Mouse (Mus musculus): ENCODE measurements around the gene Rsl24d1. TPM values are rescaled to one million over a fixed set of nuclear protein-coding genes. Genes with fewer than 3 reads are reported as not detected.
"Not testable (repeated sequence)": the region's sequence is repeated elsewhere in the genome, so short reads cannot be mapped to it uniquely, and the experiment has no call there.

Gene Rsl24d1
- polyA plus RNA-seq, 1 experiment from 2014 or later = 110 TPM

DNA sequence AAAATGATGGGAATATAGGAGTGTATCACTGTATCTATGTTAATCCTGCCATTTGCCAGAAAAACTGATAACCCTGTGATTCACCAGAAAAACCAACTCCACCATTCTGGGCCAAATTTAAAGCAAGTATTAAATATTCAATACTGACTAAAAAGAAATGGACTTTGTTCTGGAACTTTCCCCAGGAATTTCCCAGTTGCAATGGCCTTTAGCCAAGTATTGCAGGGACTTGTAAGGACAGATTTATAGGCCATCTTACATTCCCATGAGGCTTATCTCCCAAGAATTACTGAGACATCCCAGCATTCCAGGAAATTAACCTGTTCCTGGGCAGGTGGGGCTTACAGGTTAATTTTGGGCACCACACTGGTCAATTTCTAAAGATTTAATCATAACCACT, 7.5 kb upstream of the Rsl24d1 start:
- ATAC-seq (replicated peaks; ENCODE audit: insufficient number of reproducible peaks, low FRiP score, low TSS enrichment) = no peak
- H3K9ac ChIP-seq (ENCODE audit: low read depth, low read length) = no peak overlapping the region
- no peak overlapping the region for H3K4me2 ChIP-seq
- peaks cover 38% of the 10 kb centered on the region for H3K27me3 ChIP-seq (ENCODE audit: control insufficient read depth, insufficient read depth, low read length)
- H3K36me3 ChIP-seq (ENCODE audit: control insufficient read depth, insufficient read depth, low read length) = no peaks in the 10 kb centered on the region
- no peak overlapping the region for H3K4me3 ChIP-seq (ENCODE audit: low read depth, low read length)
- 0 out of 2 replicates have a peak, but pooled peaks cover 4% of the 10 kb centered on the region for H3K4me1 ChIP-seq (ENCODE audit: control insufficient read depth, insufficient read depth, low read length)
- H3K9me3 ChIP-seq (replicated peaks; ENCODE audit: control insufficient read depth, low read length) = no peaks in the 10 kb centered on the region
- H3K27ac ChIP-seq (ENCODE audit: low read depth, low read length) = no peak overlapping the region

DNA sequence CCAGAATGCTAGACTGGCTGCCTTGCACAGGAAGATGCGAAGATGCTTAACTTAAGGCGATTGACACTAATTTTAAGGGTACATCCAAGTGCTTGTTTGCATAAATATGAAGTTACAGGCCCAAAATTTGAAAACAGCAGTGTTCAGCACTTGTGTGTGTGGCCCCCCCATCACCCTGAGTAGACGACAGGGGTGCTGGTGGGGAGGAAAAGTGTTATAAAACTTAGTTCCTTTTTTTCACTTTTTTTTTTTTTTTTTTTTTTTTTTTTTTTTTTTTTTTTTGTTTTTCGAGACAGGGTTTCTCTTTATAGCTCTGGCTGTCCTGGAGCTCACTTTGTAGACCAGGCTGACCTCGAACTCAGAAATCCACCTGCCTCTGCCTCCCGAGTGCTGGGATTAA, 3.5 kb downstream of the Rsl24d1 start:
- peaks cover 15% of the 10 kb centered on the region for H3K36me3 ChIP-seq (ENCODE audit: control insufficient read depth, insufficient read depth, low read length)
- ATAC-seq (replicated peaks; ENCODE audit: insufficient number of reproducible peaks, low FRiP score, low TSS enrichment); H3K4me2 ChIP-seq; H3K9ac ChIP-seq (ENCODE audit: low read depth, low read length); H3K27ac ChIP-seq (ENCODE audit: low read depth, low read length); H3K9me3 ChIP-seq (replicated peaks; ENCODE audit: control insufficient read depth, low read length); H3K27me3 ChIP-seq (ENCODE audit: control insufficient read depth, insufficient read depth, low read length); H3K4me1 ChIP-seq (ENCODE audit: control insufficient read depth, insufficient read depth, low read length); H3K4me3 ChIP-seq (ENCODE audit: low read depth, low read length): not testable (repeated sequence)
- 80% methylated on average over 6 of the region's 6 CpGs for WGBS (ENCODE audit: insufficient replicate concordance)

DNA sequence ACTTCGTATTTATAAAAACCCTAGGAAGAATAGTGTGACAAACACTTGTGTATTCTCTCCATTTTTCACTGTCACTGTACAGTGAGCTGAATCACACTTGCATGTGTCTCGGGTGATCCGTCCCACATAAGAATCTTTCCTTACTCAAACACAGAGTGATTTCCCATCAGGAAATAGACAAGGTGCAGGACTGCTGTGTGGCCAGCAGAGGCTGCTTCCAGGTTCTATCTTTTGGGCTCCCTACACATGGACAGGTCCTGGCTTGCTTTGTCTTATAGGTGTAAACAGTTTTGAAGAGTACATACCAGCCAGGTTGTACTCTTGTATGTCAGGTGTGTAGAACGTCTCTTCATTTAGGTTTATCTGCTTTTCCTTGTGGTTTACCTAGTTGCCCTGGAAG, 4.8 kb downstream of the Rsl24d1 start:
- Histone ChIP-seq H3K4me2 (no peak overlapping the region), H3K4me3 (ENCODE audit: low read depth, low read length) (no peak overlapping the region), H3K36me3 (ENCODE audit: control insufficient read depth, insufficient read depth, low read length) (peaks cover 18% of the 10 kb centered on the region), H3K27ac (ENCODE audit: low read depth, low read length) (no peak overlapping the region), H3K27me3 (ENCODE audit: control insufficient read depth, insufficient read depth, low read length) (no peaks in the 10 kb centered on the region), H3K4me1 (ENCODE audit: control insufficient read depth, insufficient read depth, low read length) (no peaks in the 10 kb centered on the region), H3K9me3 (replicated peaks; ENCODE audit: control insufficient read depth, low read length) (no peaks in the 10 kb centered on the region), H3K9ac (ENCODE audit: low read depth, low read length) (no peak overlapping the region)
- 84% methylated on average over 4 of the region's 4 CpGs for WGBS (ENCODE audit: insufficient replicate concordance)
- no peak for ATAC-seq (replicated peaks; ENCODE audit: insufficient number of reproducible peaks, low FRiP score, low TSS enrichment)

DNA sequence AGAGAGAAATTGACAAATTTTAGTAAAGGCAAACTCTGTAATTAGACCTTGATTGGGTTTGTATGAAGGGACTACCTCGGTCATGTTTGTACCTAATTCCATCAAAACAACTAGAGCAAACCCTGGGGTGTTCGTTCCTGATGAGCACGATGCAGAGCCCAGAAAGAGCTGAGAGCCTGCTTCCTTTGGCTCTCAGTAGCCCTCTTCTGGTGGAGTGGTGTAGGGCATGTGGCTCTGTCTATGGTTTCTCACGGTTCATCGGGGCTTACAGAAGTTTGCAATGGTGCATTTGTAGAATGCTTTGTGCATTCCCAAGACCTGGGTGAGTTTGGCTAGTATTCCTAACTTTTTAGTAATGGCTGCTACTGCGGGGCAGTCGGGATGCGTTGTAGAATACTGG, 8.5 kb downstream of the Rsl24d1 start:
- Histone ChIP-seq H3K9me3 (replicated peaks; ENCODE audit: control insufficient read depth, low read length) (no peaks in the 10 kb centered on the region), H3K4me3 (ENCODE audit: low read depth, low read length) (no peak overlapping the region), H3K27me3 (ENCODE audit: control insufficient read depth, insufficient read depth, low read length) (no peaks in the 10 kb centered on the region), H3K4me2 (no peak overlapping the region), H3K4me1 (ENCODE audit: control insufficient read depth, insufficient read depth, low read length) (no peaks in the 10 kb centered on the region), H3K27ac (ENCODE audit: low read depth, low read length) (no peak overlapping the region), H3K36me3 (ENCODE audit: control insufficient read depth, insufficient read depth, low read length) (peaks cover 27% of the 10 kb centered on the region), H3K9ac (ENCODE audit: low read depth, low read length) (no peak overlapping the region)
- ATAC-seq (replicated peaks; ENCODE audit: insufficient number of reproducible peaks, low FRiP score, low TSS enrichment) = no peak
- 77% methylated on average over 8 of the region's 8 CpGs for WGBS (ENCODE audit: insufficient replicate concordance)

DNA sequence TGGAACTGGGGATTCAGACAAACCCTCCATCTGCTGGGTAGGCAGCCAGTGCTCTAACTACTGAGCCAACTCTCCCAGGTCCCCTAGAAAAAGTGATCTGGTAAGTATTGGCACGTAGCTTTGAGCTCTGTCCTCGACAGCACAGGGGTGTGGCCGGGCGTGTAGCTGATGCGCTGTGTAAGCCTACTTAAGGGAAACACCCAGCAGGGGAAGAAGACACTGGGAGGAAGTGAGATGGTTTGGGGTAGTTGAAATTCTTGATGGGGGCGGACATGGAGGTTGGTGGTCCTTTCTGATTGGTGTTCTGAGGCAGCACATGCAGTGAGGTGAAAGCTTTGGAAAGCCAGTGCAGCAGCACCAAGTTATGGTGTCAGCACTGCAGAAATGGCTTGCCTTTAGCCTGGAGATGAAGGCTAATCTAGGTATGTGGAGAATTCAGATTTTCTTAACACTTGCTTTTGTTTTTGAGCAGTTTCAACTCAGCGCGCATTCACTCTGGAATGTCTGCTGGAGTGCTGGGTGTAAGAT, 11.9 kb downstream of the Rsl24d1 start:
- Histone ChIP-seq H3K4me3 (ENCODE audit: low read depth, low read length) (no peak overlapping the region), H3K9ac (ENCODE audit: low read depth, low read length) (no peak overlapping the region), H3K4me2 (no peak overlapping the region), H3K27me3 (ENCODE audit: control insufficient read depth, insufficient read depth, low read length) (no peaks in the 10 kb centered on the region), H3K4me1 (ENCODE audit: control insufficient read depth, insufficient read depth, low read length) (no peaks in the 10 kb centered on the region), H3K27ac (ENCODE audit: low read depth, low read length) (no peak overlapping the region), H3K36me3 (ENCODE audit: control insufficient read depth, insufficient read depth, low read length) (peaks cover 23% of the 10 kb centered on the region), H3K9me3 (replicated peaks; ENCODE audit: control insufficient read depth, low read length) (no peaks in the 10 kb centered on the region)
- WGBS (ENCODE audit: insufficient replicate concordance) = 87% methylated on average over 8 of the region's 8 CpGs
- no peak for ATAC-seq (replicated peaks; ENCODE audit: insufficient number of reproducible peaks, low FRiP score, low TSS enrichment)

GRCm38 (mm10) chr9:73127457-73127856, 14.2 kb downstream of the Rsl24d1 start:
- Histone ChIP-seq H3K9ac (ENCODE audit: low read depth, low read length) (no peak overlapping the region), H3K27ac (ENCODE audit: low read depth, low read length) (no peak overlapping the region), H3K4me3 (ENCODE audit: low read depth, low read length) (no peak overlapping the region), H3K36me3 (ENCODE audit: control insufficient read depth, insufficient read depth, low read length) (peaks cover 20% of the 10 kb centered on the region), H3K27me3 (ENCODE audit: control insufficient read depth, insufficient read depth, low read length) (no peaks in the 10 kb centered on the region), H3K4me1 (ENCODE audit: control insufficient read depth, insufficient read depth, low read length) (no peaks in the 10 kb centered on the region), H3K4me2 (no peak overlapping the region), H3K9me3 (replicated peaks; ENCODE audit: control insufficient read depth, low read length) (no peaks in the 10 kb centered on the region)
- ATAC-seq (replicated peaks; ENCODE audit: insufficient number of reproducible peaks, low FRiP score, low TSS enrichment) = no peak
- 83% methylated on average over 2 of the region's 2 CpGs for WGBS (ENCODE audit: insufficient replicate concordance)

DNA sequence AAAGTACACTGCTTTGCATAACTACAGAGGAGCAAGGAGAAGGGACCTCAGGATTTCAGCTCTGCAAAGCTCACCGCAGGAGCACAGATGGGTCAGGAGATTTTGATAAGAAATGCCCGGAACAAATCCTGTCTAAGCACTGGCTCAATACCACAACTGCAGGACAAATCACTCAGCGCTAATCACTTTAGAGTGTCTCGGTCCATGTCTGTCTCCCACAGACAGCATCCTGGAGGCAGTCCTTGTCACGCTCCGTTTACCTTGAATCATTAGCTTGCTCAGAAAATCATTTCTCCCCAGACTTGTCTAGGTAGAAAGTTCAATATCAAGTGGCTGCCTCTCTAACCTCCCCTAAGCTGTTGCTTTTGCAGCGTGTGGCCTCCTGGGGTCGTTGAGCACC, 16.6 kb downstream of the Rsl24d1 start:
- Histone ChIP-seq H3K36me3 (ENCODE audit: control insufficient read depth, insufficient read depth, low read length) (peaks cover 17% of the 10 kb centered on the region), H3K9ac (ENCODE audit: low read depth, low read length) (no peak overlapping the region), H3K27me3 (ENCODE audit: control insufficient read depth, insufficient read depth, low read length) (no peaks in the 10 kb centered on the region), H3K4me2 (no peak overlapping the region), H3K27ac (ENCODE audit: low read depth, low read length) (no peak overlapping the region), H3K9me3 (replicated peaks; ENCODE audit: control insufficient read depth, low read length) (no peaks in the 10 kb centered on the region), H3K4me1 (ENCODE audit: control insufficient read depth, insufficient read depth, low read length) (no peaks in the 10 kb centered on the region), H3K4me3 (ENCODE audit: low read depth, low read length) (no peak overlapping the region)
- no peak for ATAC-seq (replicated peaks; ENCODE audit: insufficient number of reproducible peaks, low FRiP score, low TSS enrichment)
- WGBS (ENCODE audit: insufficient replicate concordance) = 74% methylated on average over 8 of the region's 8 CpGs

- no peak for ATAC-seq (replicated peaks; ENCODE audit: insufficient number of reproducible peaks, low FRiP score, low TSS enrichment)
- H3K4me2 ChIP-seq = no peak overlapping the region
- H3K4me3 ChIP-seq (ENCODE audit: low read depth, low read length) = no peak overlapping the region
- no peaks in the 10 kb centered on the region for H3K27me3 ChIP-seq (ENCODE audit: control insufficient read depth, insufficient read depth, low read length)
- no peak overlapping the region for H3K27ac ChIP-seq (ENCODE audit: low read depth, low read length)
- H3K9me3 ChIP-seq (replicated peaks; ENCODE audit: control insufficient read depth, low read length) = no peaks in the 10 kb centered on the region
- H3K9ac ChIP-seq (ENCODE audit: low read depth, low read length) = no peak overlapping the region
- H3K4me1 ChIP-seq (ENCODE audit: control insufficient read depth, insufficient read depth, low read length) = no peaks in the 10 kb centered on the region
- H3K36me3 ChIP-seq (ENCODE audit: control insufficient read depth, insufficient read depth, low read length) = peaks cover 14% of the 10 kb centered on the region
- WGBS (ENCODE audit: insufficient replicate concordance) = 81% methylated on average over 4 of the region's 4 CpGs
Measured at GRCm38 (mm10) chr9:73130529-73130928, 17.3 kb downstream of the Rsl24d1 start.

DNA sequence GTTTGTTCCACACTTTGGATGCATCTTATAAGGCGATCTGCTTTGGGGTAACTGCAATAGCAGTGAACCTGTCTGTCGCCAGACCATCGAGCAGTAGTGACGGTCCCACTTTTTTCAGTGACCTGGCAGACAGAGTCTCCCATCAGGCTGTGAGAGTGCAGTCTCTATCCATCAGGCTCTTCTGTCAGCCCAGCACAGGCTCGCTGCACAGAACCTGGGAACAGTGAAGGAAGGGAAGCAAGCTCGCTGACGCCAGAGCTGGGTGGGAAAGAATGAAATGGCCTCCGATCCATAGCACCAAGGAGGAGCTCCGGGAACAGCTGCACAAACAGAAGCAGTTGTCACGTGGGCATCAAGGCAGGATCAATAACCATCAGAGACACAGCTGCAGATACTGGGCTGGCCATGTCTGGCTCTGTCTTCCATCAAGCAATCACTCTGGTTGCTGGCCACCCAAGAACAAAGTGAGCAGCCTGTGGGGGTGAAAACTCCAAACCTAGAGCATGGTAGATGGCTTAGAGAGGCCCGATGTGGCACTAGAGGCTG, 24.2 kb downstream of the Rsl24d1 start:
- no peak overlapping the region for H3K27ac ChIP-seq (ENCODE audit: low read depth, low read length)

More for the DNA sequence above, 24.2 kb downstream of the Rsl24d1 start:
- Histone ChIP-seq H3K36me3 (ENCODE audit: control insufficient read depth, insufficient read depth, low read length) (no peaks in the 10 kb centered on the region), H3K4me3 (ENCODE audit: low read depth, low read length) (no peak overlapping the region), H3K9me3 (replicated peaks; ENCODE audit: control insufficient read depth, low read length) (no peaks in the 10 kb centered on the region), H3K27me3 (ENCODE audit: control insufficient read depth, insufficient read depth, low read length) (no peaks in the 10 kb centered on the region), H3K9ac (ENCODE audit: low read depth, low read length) (no peak overlapping the region), H3K4me2 (no peak overlapping the region), H3K4me1 (ENCODE audit: control insufficient read depth, insufficient read depth, low read length) (no peaks in the 10 kb centered on the region)
- no peak for ATAC-seq (replicated peaks; ENCODE audit: insufficient number of reproducible peaks, low FRiP score, low TSS enrichment)
- 62% methylated on average over 11 of the region's 11 CpGs for WGBS (ENCODE audit: insufficient replicate concordance)
